Mouse (Mus musculus) hindbrain, embryonic 16.5 days (tissue): Measurements from ENCODE around the gene Med27. TPM values are rescaled to one million over a fixed set of nuclear protein-coding genes. Genes with fewer than 3 reads are reported as not detected.

Source experiments
- ATAC-seq: fragments of 200-750 bp; cut with Nextera tagmentation; 2 replicates; pipeline ENCODE4 v1.8.0; 2017; ENCODE audit warnings: moderate TSS enrichment, moderate library complexity
- H3K27ac ChIP-seq: fragments of 300-500 bp; sonication (generic); 2 replicates; pipeline ENCODE4 v1.5.1; 2014; ENCODE audit warnings: low read depth, mild to moderate bottlenecking, control low read depth, low read length, moderate library complexity
- H3K27me3 ChIP-seq: fragments of 300-500 bp; sonication (generic); replicated peaks from 2 replicates; pipeline ENCODE4 v1.6.1; 2014; ENCODE audit warnings: low read length; ENCODE audit not compliant: control insufficient read depth, insufficient read depth
- H3K36me3 ChIP-seq: fragments of 300-500 bp; sonication (generic); 2 replicates; pipeline ENCODE4 v1.6.1; 2014; ENCODE audit warnings: mild to moderate bottlenecking, low read length, moderate library complexity, mixed read lengths; ENCODE audit not compliant: control insufficient read depth, insufficient read depth
- H3K4me1 ChIP-seq: fragments of 300-500 bp; sonication (generic); 2 replicates; pipeline ENCODE4 v1.6.1; 2014; ENCODE audit warnings: low read depth, low read length; ENCODE audit not compliant: control insufficient read depth, insufficient read depth
- H3K4me2 ChIP-seq: fragments of 300-500 bp; sonication (generic); 2 replicates; pipeline ENCODE4 v1.6.1; 2014; ENCODE audit warnings: mild to moderate bottlenecking, low read length, control low read depth, moderate library complexity
- H3K4me3 ChIP-seq: fragments of 300-500 bp; sonication (generic); 2 replicates; pipeline ENCODE4 v1.5.1; 2014; ENCODE audit warnings: mild to moderate bottlenecking, low read length, control low read depth, moderate library complexity
- H3K9ac ChIP-seq: fragments of 300-500 bp; sonication (generic); 2 replicates; pipeline ENCODE4 v1.6.1; 2014; ENCODE audit warnings: low read depth, mild to moderate bottlenecking, control low read depth, low read length, moderate library complexity
- H3K9me3 ChIP-seq: fragments of 300-500 bp; sonication (generic); 2 replicates; pipeline ENCODE4 v1.6.1; 2014; ENCODE audit warnings: mild to moderate bottlenecking, low read length, moderate library complexity; ENCODE audit not compliant: control insufficient read depth
- WGBS: fragments of 180-500 bp; shearing (Covaris S2); extraction: QIAGEN DNeasy Blood & Tissue Kit; methylation state at CpG from one replicate; pipeline ENCODE4 v1.1.7; 2014; 5-methylcytosine and 5-hydroxymethylcytosine counted together
- polyA plus RNA-seq: library from polyadenylated mRNA; unstranded; fragments of >200 nt; fragmentation: Nextera tagmentation; extraction: Ambion mirVana; gene quantifications from 2 replicates; pipeline ENCODE4 v1.2.1, GENCODE M21; 2015

The Med27 gene
- polyA plus RNA-seq, 1 experiment from 2014 or later: 60.2 TPM

- H3K9me3 ChIP-seq: no peaks in the 10 kb centered on the region
- H3K27me3 ChIP-seq: no peaks in the 10 kb centered on the region
- ATAC-seq: no peak
- H3K4me1 ChIP-seq: peaks cover 3% of the 10 kb centered on the region; the same call in 1 of the 2 replicates
- no peak overlapping the region for H3K9ac ChIP-seq
- H3K36me3 ChIP-seq: no peaks in the 10 kb centered on the region
- no peak overlapping the region for H3K4me3 ChIP-seq
- no peak overlapping the region for H3K4me2 ChIP-seq
- H3K27ac ChIP-seq: no peak overlapping the region
- 30% methylated on average over 10 of the region's 10 CpGs for WGBS
These were observed 38.8 kb downstream of the Med27 start for GRCm38 (mm10) chr2:29385405-29385804.

GRCm38 (mm10) chr2:29387268-29387667, 40.6 kb downstream of the Med27 start:
- H3K9ac ChIP-seq: no peak overlapping the region
- ATAC-seq: no peak
- H3K27me3 ChIP-seq: no peaks in the 10 kb centered on the region
- no peaks in the 10 kb centered on the region for H3K9me3 ChIP-seq
- WGBS: 95% methylated on average over 2 of the region's 2 CpGs
- no peaks in the 10 kb centered on the region for H3K36me3 ChIP-seq
- peaks cover 3% of the 10 kb centered on the region; the same call in 1 of the 2 replicates for H3K4me1 ChIP-seq
- no peak overlapping the region for H3K4me2 ChIP-seq
- no peak overlapping the region for H3K4me3 ChIP-seq
- H3K27ac ChIP-seq: no peak overlapping the region

GRCm38 (mm10) chr2:29388937-29389336, 42.3 kb downstream of the Med27 start:
- H3K36me3 ChIP-seq: no peaks in the 10 kb centered on the region
- no peaks in the 10 kb centered on the region for H3K9me3 ChIP-seq
- ATAC-seq: no peak
- H3K4me2 ChIP-seq: no peak overlapping the region
- no peak overlapping the region for H3K9ac ChIP-seq
- no peak overlapping the region for H3K27ac ChIP-seq
- H3K27me3 ChIP-seq: no peaks in the 10 kb centered on the region
- H3K4me1 ChIP-seq: peaks cover 3% of the 10 kb centered on the region; the same call in 1 of the 2 replicates
- 82% methylated on average over 7 of the region's 7 CpGs for WGBS
- no peak overlapping the region for H3K4me3 ChIP-seq

GRCm38 (mm10) chr2:29391086-29391485, 44.5 kb downstream of the Med27 start:
- Histone ChIP-seq H3K9me3 (no peaks in the 10 kb centered on the region), H3K36me3 (no peaks in the 10 kb centered on the region), H3K27me3 (no peaks in the 10 kb centered on the region), H3K4me1 (no peaks in the 10 kb centered on the region; the same call in 1 of the 2 replicates), H3K27ac (no peak overlapping the region), H3K4me3 (no peak overlapping the region), H3K4me2 (no peak overlapping the region), H3K9ac (no peak overlapping the region)
- no peak for ATAC-seq
- WGBS: 90% methylated on average over 4 of the region's 4 CpGs

- no peaks in the 10 kb centered on the region for H3K27me3 ChIP-seq
- ATAC-seq: no peak
- WGBS: 76% methylated on average over 1 of the region's 1 CpGs
- H3K27ac ChIP-seq: no peak overlapping the region
- H3K4me1 ChIP-seq: no peaks in the 10 kb centered on the region
- no peaks in the 10 kb centered on the region for H3K36me3 ChIP-seq
- no peak overlapping the region for H3K9ac ChIP-seq
- H3K9me3 ChIP-seq: no peaks in the 10 kb centered on the region
- no peak overlapping the region for H3K4me2 ChIP-seq
- no peak overlapping the region for H3K4me3 ChIP-seq
These were observed 45.4 kb downstream of the Med27 start for GRCm38 (mm10) chr2:29391996-29392395.

GRCm38 (mm10) chr2:29400234-29400633, 53.6 kb downstream of the Med27 start:
- Histone ChIP-seq H3K27ac (no peak overlapping the region), H3K27me3 (no peaks in the 10 kb centered on the region), H3K4me1 (peaks cover 17% of the 10 kb centered on the region), H3K9ac (no peak overlapping the region), H3K9me3 (no peaks in the 10 kb centered on the region), H3K36me3 (no peaks in the 10 kb centered on the region), H3K4me3 (no peak overlapping the region), H3K4me2 (no peak overlapping the region)
- ATAC-seq: no peak
- WGBS: 87% methylated on average over 7 of the region's 7 CpGs

GRCm38 (mm10) chr2:29400812-29401211, 54.2 kb downstream of the Med27 start:
- H3K27ac ChIP-seq: no peak overlapping the region
- H3K36me3 ChIP-seq: no peaks in the 10 kb centered on the region
- 91% methylated on average over 3 of the region's 3 CpGs for WGBS
- H3K9ac ChIP-seq: no peak overlapping the region
- peaks cover 17% of the 10 kb centered on the region for H3K4me1 ChIP-seq
- H3K27me3 ChIP-seq: no peaks in the 10 kb centered on the region
- no peak overlapping the region for H3K4me3 ChIP-seq
- ATAC-seq: no peak
- H3K4me2 ChIP-seq: no peak overlapping the region
- H3K9me3 ChIP-seq: no peaks in the 10 kb centered on the region

- Histone ChIP-seq H3K27me3 (no peaks in the 10 kb centered on the region), H3K4me3 (no peak overlapping the region), H3K9ac (no peak overlapping the region), H3K4me2 (no peak overlapping the region), H3K27ac (no peak overlapping the region), H3K36me3 (no peaks in the 10 kb centered on the region), H3K4me1 (peaks cover 17% of the 10 kb centered on the region), H3K9me3 (no peaks in the 10 kb centered on the region)
- 87% methylated on average over 1 of the region's 1 CpGs for WGBS
- no peak for ATAC-seq
These were observed 55.2 kb downstream of the Med27 start for GRCm38 (mm10) chr2:29401868-29402267.

- H3K27me3 ChIP-seq: no peaks in the 10 kb centered on the region
- peak; percentile 86 for ATAC-seq
- 55% methylated on average over 3 of the region's 3 CpGs for WGBS
These were observed 56.0 kb downstream of the Med27 start for GRCm38 (mm10) chr2:29402550-29403076.

More at GRCm38 (mm10) chr2:29402550-29403076, 56.0 kb downstream of the Med27 start:
- no peaks in the 10 kb centered on the region for H3K36me3 ChIP-seq
- no peak overlapping the region for H3K4me3 ChIP-seq
- no peak overlapping the region for H3K27ac ChIP-seq
- H3K9me3 ChIP-seq: no peaks in the 10 kb centered on the region
- peaks cover 21% of the 10 kb centered on the region for H3K4me1 ChIP-seq
- no peak overlapping the region for H3K4me2 ChIP-seq
- H3K9ac ChIP-seq: no peak overlapping the region
